Mouse (Mus musculus): Measurements from ENCODE around the gene Tmeff1.

DNA sequence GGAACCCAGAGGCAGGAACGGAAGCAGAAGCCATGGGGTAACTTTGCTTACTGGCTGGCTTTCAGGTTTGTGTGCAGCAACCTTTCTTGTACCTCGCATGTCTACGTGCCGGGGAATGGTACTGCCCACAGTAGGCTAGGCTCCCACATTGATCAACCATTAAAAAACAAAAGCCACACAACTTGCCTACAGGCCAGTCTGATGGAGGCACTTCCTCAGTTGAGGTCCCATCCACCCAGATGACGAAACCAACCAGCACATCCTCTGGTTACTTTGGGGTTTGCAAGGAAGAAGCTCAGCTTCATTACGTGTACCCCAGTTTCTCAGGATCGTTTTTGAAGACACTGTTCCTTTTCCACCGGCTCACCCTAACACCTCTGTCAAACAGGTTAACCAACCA is 71.6 kb downstream of the Tmeff1 start:
- no peak for TF ChIP-seq CTCF (IDR thresholded peaks at IDR 0.05; ENCODE audit: low read depth)
- no peak for TF ChIP-seq EP300 (IDR thresholded peaks at IDR 0.05; ENCODE audit: low read depth)
